Mouse (Mus musculus): ENCODE data around the gene Pex11b. TPM values are rescaled to one million over a fixed set of nuclear protein-coding genes. Genes with fewer than 3 reads are reported as not detected.

The Pex11b gene
- 37.1 and 39.0 TPM in 2 replicates for polyA plus RNA-seq (2016; fragmentation: Nextera tagmentation; extraction: Ambion mirVana)

- Histone ChIP-seq H3K4me3 (peak within 1 kb of the TSS; percentile 98), H3K27ac (peak within 1 kb of the TSS; percentile 98), H3K27me3 (ENCODE audit: insufficient read depth, poor library complexity, severe bottlenecking) (no peaks in the 10 kb centered on the region), H3K9me3 (no peaks in the 10 kb centered on the region), H3K4me1 (peaks cover 33% of the 10 kb centered on the region), H3K36me3 (peaks cover 54% of the 10 kb centered on the region)
- peak; percentile 94 for DNase-seq (ENCODE audit: low spot score)
- WGBS: 2% methylated on average over 60 of the region's 60 CpGs
These were observed at the start of gene Pex11b, which contains the start of gene Gm42957 for GRCm38 (mm10) chr3:96634928-96635879. Pex11b (plus strand) TSS chr3:96635376. Gm42957 (plus strand) TSS chr3:96635474.

GRCm38 (mm10) chr3:96590657-96591056, 44.5 kb upstream of the Pex11b start:
- no peak for DNase-seq (ENCODE audit: low spot score)
- Histone ChIP-seq H3K36me3 (peaks cover 8% of the 10 kb centered on the region), H3K4me3 (no peak overlapping the region), H3K9me3 (no peaks in the 10 kb centered on the region), H3K27ac (no peak overlapping the region), H3K27me3 (ENCODE audit: insufficient read depth, poor library complexity, severe bottlenecking) (peaks cover 10% of the 10 kb centered on the region), H3K4me1 (peaks cover 16% of the 10 kb centered on the region)
- 75% methylated on average over 4 of the region's 4 CpGs for WGBS

- no peak for DNase-seq (ENCODE audit: low spot score)
- Histone ChIP-seq H3K4me1 (peaks cover 43% of the 10 kb centered on the region), H3K36me3 (peaks cover 8% of the 10 kb centered on the region), H3K9me3 (no peaks in the 10 kb centered on the region), H3K27me3 (ENCODE audit: insufficient read depth, poor library complexity, severe bottlenecking) (peaks cover 20% of the 10 kb centered on the region), H3K4me3 (peak overlapping the region; percentile 76), H3K27ac (peak overlapping the region; percentile 91)
- WGBS: under 1% methylated on average over 10 of the region's 10 CpGs
These were observed 41.8 kb upstream of the Pex11b start for GRCm38 (mm10) chr3:96593374-96593773.

- H3K27me3 ChIP-seq (ENCODE audit: insufficient read depth, poor library complexity, severe bottlenecking): peaks cover 20% of the 10 kb centered on the region
- peak within 1 kb of the TSS; percentile 76 for H3K4me3 ChIP-seq
- peaks cover 8% of the 10 kb centered on the region for H3K36me3 ChIP-seq
- peaks cover 48% of the 10 kb centered on the region for H3K4me1 ChIP-seq
- DNase-seq (ENCODE audit: low spot score): peak; percentile 97
- no peaks in the 10 kb centered on the region for H3K9me3 ChIP-seq
- H3K27ac ChIP-seq: peak within 1 kb of the TSS; percentile 91
- WGBS: under 1% methylated on average over 38 of the region's 38 CpGs
These were observed 41.2 kb upstream of the Pex11b start, which contains the start of gene Polr3gl for GRCm38 (mm10) chr3:96593790-96594560. Polr3gl (minus strand) TSS chr3:96594181.

GRCm38 (mm10) chr3:96594851-96595250, 40.3 kb upstream of the Pex11b start:
- H3K9me3 ChIP-seq: no peaks in the 10 kb centered on the region
- 71% methylated on average over 5 of the region's 5 CpGs for WGBS
- no peak for DNase-seq (ENCODE audit: low spot score)
- peaks cover 28% of the 10 kb centered on the region for H3K27me3 ChIP-seq (ENCODE audit: insufficient read depth, poor library complexity, severe bottlenecking)
- no peak overlapping the region for H3K4me3 ChIP-seq
- no peak overlapping the region for H3K27ac ChIP-seq
- H3K36me3 ChIP-seq: peaks cover 5% of the 10 kb centered on the region
- H3K4me1 ChIP-seq: peaks cover 48% of the 10 kb centered on the region

GRCm38 (mm10) chr3:96595661-96596060, 39.5 kb upstream of the Pex11b start:
- H3K36me3 ChIP-seq: no peaks in the 10 kb centered on the region
- no peak for DNase-seq (ENCODE audit: low spot score)
- peaks cover 28% of the 10 kb centered on the region for H3K27me3 ChIP-seq (ENCODE audit: insufficient read depth, poor library complexity, severe bottlenecking)
- WGBS: 24% methylated on average over 6 of the region's 6 CpGs
- peaks cover 48% of the 10 kb centered on the region for H3K4me1 ChIP-seq
- H3K27ac ChIP-seq: peak overlapping the region; percentile 90; the same call in 1 of the 2 replicates
- peak overlapping the region; percentile 71 for H3K4me3 ChIP-seq
- no peaks in the 10 kb centered on the region for H3K9me3 ChIP-seq

GRCm38 (mm10) chr3:96596228-96596707, 38.9 kb upstream of the Pex11b start, which contains the start of gene Ankrd34a:
Ankrd34a (plus strand) TSS chr3:96596636.
- no peak for DNase-seq (ENCODE audit: low spot score)
- WGBS: under 1% methylated on average over 21 of the region's 23 CpGs
- Histone ChIP-seq H3K4me3 (peak within 1 kb of the TSS; percentile 71), H3K9me3 (no peaks in the 10 kb centered on the region), H3K36me3 (no peaks in the 10 kb centered on the region), H3K4me1 (peaks cover 48% of the 10 kb centered on the region), H3K27me3 (ENCODE audit: insufficient read depth, poor library complexity, severe bottlenecking) (peaks cover 28% of the 10 kb centered on the region), H3K27ac (peak within 1 kb of the TSS; percentile 90)

GRCm38 (mm10) chr3:96596855-96597254, 38.3 kb upstream of the Pex11b start:
- H3K4me3 ChIP-seq: peak overlapping the region; percentile 71
- peak overlapping the region; percentile 90 for H3K27ac ChIP-seq
- H3K4me1 ChIP-seq: peaks cover 49% of the 10 kb centered on the region
- peaks cover 28% of the 10 kb centered on the region for H3K27me3 ChIP-seq (ENCODE audit: insufficient read depth, poor library complexity, severe bottlenecking)
- no peaks in the 10 kb centered on the region for H3K36me3 ChIP-seq
- 2% methylated on average over 11 of the region's 12 CpGs for WGBS
- H3K9me3 ChIP-seq: no peaks in the 10 kb centered on the region
- no peak for DNase-seq (ENCODE audit: low spot score)

GRCm38 (mm10) chr3:96597435-96597891, 37.7 kb upstream of the Pex11b start:
- H3K9me3 ChIP-seq: no peaks in the 10 kb centered on the region
- under 1% methylated on average over 40 of the region's 40 CpGs for WGBS
- peaks cover 28% of the 10 kb centered on the region for H3K27me3 ChIP-seq (ENCODE audit: insufficient read depth, poor library complexity, severe bottlenecking)
- peak overlapping the region; percentile 90 for H3K27ac ChIP-seq
- no peak for DNase-seq (ENCODE audit: low spot score)
- peak overlapping the region; percentile 71 for H3K4me3 ChIP-seq
- no peaks in the 10 kb centered on the region for H3K36me3 ChIP-seq
- peaks cover 51% of the 10 kb centered on the region for H3K4me1 ChIP-seq

GRCm38 (mm10) chr3:96598156-96599068, 36.8 kb upstream of the Pex11b start:
- Histone ChIP-seq H3K4me3 (peak overlapping the region; percentile 71), H3K4me1 (peaks cover 52% of the 10 kb centered on the region), H3K27ac (peak overlapping the region; percentile 90), H3K27me3 (ENCODE audit: insufficient read depth, poor library complexity, severe bottlenecking) (peaks cover 28% of the 10 kb centered on the region), H3K9me3 (no peaks in the 10 kb centered on the region), H3K36me3 (no peaks in the 10 kb centered on the region)
- peak; percentile 82 for DNase-seq (ENCODE audit: low spot score)
- WGBS: 2% methylated on average over 54 of the region's 54 CpGs

- DNase-seq (ENCODE audit: low spot score): no peak
- Histone ChIP-seq H3K9me3 (no peaks in the 10 kb centered on the region), H3K27ac (0 out of 2 replicates have a peak overlapping the region, but pooled peaks have one; percentile 90), H3K4me3 (peak overlapping the region; percentile 71), H3K36me3 (peaks cover 3% of the 10 kb centered on the region), H3K4me1 (peaks cover 54% of the 10 kb centered on the region), H3K27me3 (ENCODE audit: insufficient read depth, poor library complexity, severe bottlenecking) (peaks cover 28% of the 10 kb centered on the region)
- 51% methylated on average over 8 of the region's 8 CpGs for WGBS
These were observed 36.1 kb upstream of the Pex11b start for GRCm38 (mm10) chr3:96599069-96599393.

- H3K4me1 ChIP-seq: peaks cover 54% of the 10 kb centered on the region
These were observed 35.8 kb upstream of the Pex11b start for GRCm38 (mm10) chr3:96599411-96599810.

More at GRCm38 (mm10) chr3:96599411-96599810, 35.8 kb upstream of the Pex11b start:
- H3K36me3 ChIP-seq: peaks cover 6% of the 10 kb centered on the region
- 74% methylated on average over 3 of the region's 3 CpGs for WGBS
- peaks cover 28% of the 10 kb centered on the region for H3K27me3 ChIP-seq (ENCODE audit: insufficient read depth, poor library complexity, severe bottlenecking)
- peak overlapping the region; percentile 71; the same call in 1 of the 2 replicates for H3K4me3 ChIP-seq
- H3K27ac ChIP-seq: no peak overlapping the region
- H3K9me3 ChIP-seq: no peaks in the 10 kb centered on the region
- no peak for DNase-seq (ENCODE audit: low spot score)
